15 mouse cellular contexts compared by ENCODE assay signal in the genomic region with DNA sequence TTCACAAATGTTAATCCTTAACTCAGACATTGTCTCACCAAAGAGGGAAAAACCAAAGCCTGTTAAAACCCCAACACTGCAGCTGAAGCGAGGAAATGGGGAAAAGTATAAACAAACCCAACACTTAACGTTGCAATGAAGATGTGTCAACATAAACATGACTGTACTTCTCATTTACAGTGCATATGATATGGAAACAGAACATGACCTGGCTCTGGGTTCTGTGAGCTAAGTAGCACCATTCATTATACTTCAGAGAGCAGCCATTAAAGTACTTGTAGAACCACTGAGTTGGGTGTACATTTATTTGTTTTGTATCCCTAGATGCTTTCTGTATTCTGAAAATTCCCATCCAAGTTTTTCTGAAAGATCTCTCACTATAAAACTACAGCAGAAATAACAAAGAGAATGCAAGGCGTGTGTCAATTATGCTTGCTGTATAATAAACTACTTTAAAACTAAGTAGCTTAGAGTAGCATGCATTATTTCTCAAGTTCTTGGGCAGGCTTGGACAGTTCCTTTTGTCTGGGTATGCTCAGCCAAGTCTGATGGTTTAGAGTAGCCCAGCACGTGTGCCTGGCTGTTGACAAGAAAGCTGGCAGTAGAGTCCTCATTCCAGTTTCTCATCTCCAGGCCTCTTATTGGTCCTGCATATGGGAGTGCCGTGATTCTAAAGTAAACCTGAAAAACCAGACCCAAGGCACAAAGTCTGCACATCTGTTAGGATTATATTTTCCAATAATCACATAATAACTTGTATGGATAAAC.
"Had no signal": no experiment of that assay in that cellular context is flagged by ENCODE, and none has a peak within 500 bp of the region (broad histone marks: within the 10 kb centered on the region; RNA-seq: fewer than 3 reads in every experiment).

No protein-coding gene starts in this region.

- H3K27ac ChIP-seq: liver, embryonic 13.5 days; liver, embryonic 15.5 days; macrophage; midbrain, embryonic 13.5 days; midbrain, embryonic 15.5 days; neural tube, embryonic 12.5 days had no signal

- ATAC-seq: liver, postnatal 0 days; midbrain, embryonic 13.5 days; midbrain, embryonic 15.5 days had no signal

- H3K9ac ChIP-seq: liver, embryonic 13.5 days; liver, embryonic 15.5 days; liver, postnatal 0 days; midbrain, embryonic 13.5 days; midbrain, embryonic 15.5 days; neural tube, embryonic 12.5 days had no signal

- H3K4me3 ChIP-seq: liver, embryonic 13.5 days; liver, embryonic 15.5 days; megakaryocyte, embryonic 14.5 days; midbrain, embryonic 13.5 days; midbrain, embryonic 15.5 days; neural tube, embryonic 12.5 days had no signal

- H3K9me3 ChIP-seq: liver, embryonic 13.5 days; liver, embryonic 15.5 days; megakaryocyte, embryonic 14.5 days; midbrain, embryonic 13.5 days; midbrain, embryonic 15.5 days; neural tube, embryonic 12.5 days had no signal

- H3K4me1 ChIP-seq: liver, embryonic 13.5 days; liver, embryonic 15.5 days; megakaryocyte, embryonic 14.5 days; midbrain, embryonic 13.5 days; midbrain, embryonic 15.5 days; neural tube, embryonic 12.5 days had no signal

- DNase-seq: liver, embryonic 13.5 days; liver, postnatal 0 days; lung, adult 2 months; lung, postnatal 10 days; right cerebral cortex, postnatal 14 days; thymus, adult 18-20 months; thymus, postnatal 14 days; thymus, postnatal 36 days had no signal

- H3K36me3 ChIP-seq: liver, embryonic 13.5 days; liver, embryonic 15.5 days; midbrain, embryonic 13.5 days; midbrain, embryonic 15.5 days; neural tube, embryonic 12.5 days had no signal

- H3K27me3 ChIP-seq: liver, embryonic 13.5 days; liver, embryonic 15.5 days; megakaryocyte, embryonic 14.5 days; midbrain, embryonic 13.5 days; midbrain, embryonic 15.5 days; neural tube, embryonic 12.5 days had no signal

- H3K4me2 ChIP-seq: liver, embryonic 13.5 days; liver, embryonic 15.5 days; midbrain, embryonic 11.5 days; midbrain, embryonic 13.5 days; midbrain, embryonic 15.5 days; neural tube, embryonic 12.5 days had no signal
